Mouse (Mus musculus) left cerebral cortex, postnatal 10 days (tissue): ENCODE measurements at regions not wholly inside any gene's neighbourhood (a gene's known extent, or its start where the extent isn't known, plus 50 kb on each side); places are given as distances from the start of the nearest gene placed in this dataset.
"Not testable (repeated sequence)": the region's sequence is repeated elsewhere in the genome, so short reads cannot be mapped to it uniquely, and the experiment has no call there.

Experiments used
- DNase-seq, 2 experiments: peaks; one replicate each; pipeline ENCODE4 v3.0.0; 2021 to 2022; ENCODE audit warnings: low spot score in 2 of 2, mixed read lengths in 1 of 2; ENCODE audit errors: extremely low spot score in 1 of 2
- intact Hi-C: fragments of 180-260 bp; cut with DNase I; formaldehyde crosslinking; loops from one replicate; pipeline ENCODE4 v1.15.1; 2025

DNA sequence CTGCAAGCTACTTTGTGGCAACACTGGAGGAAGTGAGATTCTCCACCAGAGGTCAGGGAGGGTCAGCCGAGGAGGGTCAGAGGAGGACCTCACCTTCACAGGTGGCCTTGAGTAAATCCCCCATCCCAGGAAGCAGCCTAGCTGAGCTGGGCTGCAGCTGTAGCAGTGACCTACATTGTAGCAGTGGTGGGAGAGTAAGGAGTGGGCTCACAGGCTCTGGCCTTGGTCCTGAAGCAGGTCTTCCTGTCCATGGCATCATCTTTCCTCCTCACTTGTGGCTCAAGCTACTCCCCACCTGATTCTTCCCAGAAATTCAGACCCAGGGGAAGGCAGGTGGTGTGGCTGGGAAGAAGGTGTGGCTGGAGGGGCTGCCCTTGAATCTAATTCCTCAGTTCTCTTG is 84.3 kb downstream of the 1810013L24Rik start:
- DNase-seq, intact Hi-C loops: not testable (repeated sequence)

DNA sequence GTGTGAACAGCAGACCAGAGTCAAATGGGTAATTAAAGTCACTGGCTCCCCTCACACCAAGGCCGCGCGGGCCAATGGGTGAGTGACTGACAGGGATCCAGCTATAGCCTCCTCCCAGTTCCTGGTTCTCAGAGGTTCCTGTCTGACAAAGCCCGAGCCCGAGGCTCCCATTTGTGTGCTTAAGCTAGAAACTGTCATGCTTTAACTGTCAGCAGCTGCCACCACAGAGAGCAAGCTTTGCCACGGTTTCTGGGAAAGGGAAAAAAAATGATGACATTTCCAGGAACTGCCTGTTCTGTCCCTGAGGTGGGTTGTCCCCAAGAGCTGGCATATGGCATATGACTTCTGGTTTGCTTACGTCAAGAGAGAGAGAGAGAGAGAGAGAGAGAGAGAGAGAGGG is 86.2 kb downstream of the 1810013L24Rik start:
- DNase-seq, result no peak
- intact Hi-C loops, result no loop called here

DNA sequence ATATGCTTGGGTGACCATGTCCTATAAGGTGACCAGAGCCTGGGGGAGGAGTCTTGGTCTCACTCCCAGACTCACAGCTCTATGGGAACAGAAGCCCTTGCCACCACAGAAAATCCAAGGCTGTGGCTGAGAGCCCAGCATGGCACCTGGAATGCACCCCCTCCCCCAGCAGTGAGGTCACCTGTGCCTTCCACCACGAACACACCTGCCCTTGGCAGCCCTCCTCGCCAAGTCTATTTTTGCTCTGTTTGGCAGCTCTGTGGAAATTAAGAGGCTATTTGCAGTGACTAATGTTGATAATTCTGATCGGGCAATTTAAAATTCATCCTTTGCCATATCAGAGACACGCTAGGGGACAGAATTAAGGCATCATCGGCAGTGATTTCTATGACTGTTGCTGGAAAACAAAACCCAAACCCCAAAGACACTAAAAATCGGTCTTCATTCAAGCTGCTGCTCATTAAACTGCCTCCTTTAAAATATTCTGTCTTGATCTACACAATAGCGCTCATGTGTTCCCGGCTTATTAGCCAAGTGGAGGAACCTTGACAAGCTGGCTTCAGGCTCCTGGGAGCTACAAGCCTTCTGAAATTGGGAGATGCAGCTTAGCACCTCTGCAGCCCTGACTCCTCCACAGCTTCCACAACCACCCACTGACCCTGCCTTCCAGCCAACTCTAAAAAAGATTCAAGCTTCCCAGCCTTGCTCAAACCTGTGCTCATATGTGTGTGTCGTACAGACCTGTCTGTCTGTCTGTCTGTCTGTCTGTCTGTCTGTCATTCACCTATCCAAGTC is 89.0 kb downstream of the 1810013L24Rik start:
- intact Hi-C loops, result no loop called here
- DNase-seq, result no peak

DNA sequence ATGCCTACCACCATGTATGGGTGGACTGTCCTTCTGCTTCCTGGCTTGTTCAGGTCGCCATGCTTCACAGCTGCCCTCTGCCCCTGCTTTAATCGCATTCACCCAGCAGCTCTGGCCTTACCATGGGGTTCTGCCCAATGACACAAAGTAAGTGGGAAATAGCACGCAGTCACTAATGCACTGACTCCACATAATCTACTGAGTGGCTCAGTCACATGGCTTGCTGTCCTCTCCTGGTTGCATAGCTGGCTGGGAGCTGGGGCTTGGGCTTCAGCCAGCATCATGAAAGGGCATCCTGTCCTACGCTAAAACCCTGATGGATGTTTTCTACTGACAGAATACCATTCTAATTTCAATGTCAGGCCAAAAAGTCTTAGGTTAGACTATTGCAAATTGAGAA is 94.8 kb downstream of the 1810013L24Rik start:
- DNase-seq, result no peak
- intact Hi-C loops, result no loop called here

DNA sequence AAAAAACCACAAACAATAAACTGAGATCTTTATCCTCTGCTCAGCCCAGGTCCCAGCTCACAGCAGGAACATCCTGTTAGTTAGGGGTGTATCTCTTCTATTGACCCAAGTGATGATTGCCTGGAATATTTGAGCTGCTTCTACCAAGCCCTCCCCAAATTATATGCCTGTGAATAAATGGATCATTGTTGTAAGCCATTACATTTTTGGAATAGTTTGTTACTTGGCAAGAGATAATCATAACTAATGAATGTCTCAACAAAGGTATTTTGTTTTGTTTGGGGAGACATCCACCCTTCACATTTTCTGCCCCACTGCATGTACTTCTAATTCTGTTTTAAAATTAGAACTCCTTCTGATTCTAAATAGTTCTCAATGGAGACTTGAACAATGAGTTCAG is 102.1 kb downstream of the 1810013L24Rik start:
- intact Hi-C loops, result no loop called here
- DNase-seq, result no peak

DNA sequence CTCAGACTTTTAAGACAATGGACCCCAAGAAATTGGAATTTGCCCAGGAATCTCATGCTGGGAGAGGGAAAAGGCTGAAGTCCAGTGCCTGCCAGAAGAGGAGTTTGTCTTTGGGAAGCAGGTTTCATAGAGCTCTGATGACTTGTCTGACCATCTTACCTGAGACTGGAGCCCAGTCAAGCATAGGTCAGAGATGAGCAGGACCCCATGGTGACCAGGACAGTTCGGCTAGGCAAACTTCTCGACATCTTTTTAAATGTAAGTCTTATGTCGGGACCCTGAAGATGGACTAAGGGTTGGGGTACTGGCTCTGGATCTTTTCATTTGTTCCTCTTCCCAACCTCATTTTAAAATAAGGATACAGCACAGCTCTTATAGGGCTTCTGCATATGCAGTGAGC is 103.2 kb downstream of the 1810013L24Rik start:
- intact Hi-C loops, result no loop called here
- no peak for DNase-seq

DNA sequence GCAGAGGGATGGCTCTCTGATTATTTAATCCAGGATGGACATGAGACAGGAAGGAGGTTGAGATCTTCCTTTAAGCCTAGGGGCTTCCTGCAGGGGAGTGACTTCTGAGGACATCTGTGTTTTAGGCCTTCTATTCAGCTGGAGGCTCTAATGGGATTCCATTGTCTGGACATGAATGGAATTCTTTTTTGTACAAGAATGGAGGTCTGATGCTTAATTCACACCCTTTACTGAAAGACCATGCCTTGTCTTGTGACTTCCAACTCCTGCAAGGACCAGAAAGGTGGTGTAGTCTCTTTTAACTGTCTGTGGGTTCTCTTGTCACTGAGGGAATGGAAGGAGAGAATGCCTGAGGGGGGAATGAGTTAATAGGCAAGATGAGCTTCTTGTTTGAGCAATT is 106.5 kb downstream of the 1810013L24Rik start:
- no peak for DNase-seq
- intact Hi-C loops, result no loop called here

DNA sequence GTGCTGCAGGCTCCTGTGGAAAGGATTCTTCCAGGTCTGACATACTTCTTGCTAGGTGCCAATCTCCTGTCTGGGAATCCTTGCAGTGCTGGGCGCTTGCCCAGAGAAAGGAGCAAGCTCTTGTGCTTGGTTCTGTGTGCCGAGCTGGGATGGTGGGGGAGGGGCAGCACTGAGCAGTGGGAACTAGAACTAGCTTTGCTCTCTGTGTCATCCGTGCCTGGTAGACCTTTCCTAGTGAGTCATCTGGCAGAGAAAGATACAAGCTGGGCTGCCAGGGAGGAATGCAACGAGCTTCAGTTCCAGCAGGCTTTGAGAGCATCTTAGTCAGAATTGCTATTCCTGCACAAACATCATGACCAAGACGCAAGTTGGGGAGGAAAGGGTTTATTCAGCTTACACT is 108.6 kb downstream of the 1810013L24Rik start:
- intact Hi-C loops, result no loop called here

DNA sequence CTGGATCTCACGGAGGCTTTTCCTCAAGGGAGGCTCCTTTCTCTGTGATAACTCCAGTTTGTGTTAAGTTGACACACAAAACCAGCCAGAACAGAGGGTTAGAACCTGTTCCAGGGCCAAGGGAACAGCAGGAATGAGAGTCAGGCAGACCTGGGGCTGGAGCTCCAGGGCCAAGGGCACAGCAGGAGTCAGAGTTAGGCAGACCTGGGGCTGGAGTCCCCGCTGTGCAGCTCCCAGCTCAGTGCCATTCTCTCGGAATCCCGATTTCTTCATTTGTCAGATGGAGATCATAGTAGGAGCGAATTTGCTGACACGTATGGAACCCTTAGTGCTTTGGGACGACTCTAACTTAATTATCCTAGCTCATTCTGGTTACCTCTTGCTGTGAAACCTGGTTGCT is 109.2 kb downstream of the 1810013L24Rik start:
- intact Hi-C loops, result no loop called here
- no peak for DNase-seq

More for the DNA sequence above, 108.6 kb downstream of the 1810013L24Rik start:
- peak; percentile 37 to 72 for DNase-seq

DNA sequence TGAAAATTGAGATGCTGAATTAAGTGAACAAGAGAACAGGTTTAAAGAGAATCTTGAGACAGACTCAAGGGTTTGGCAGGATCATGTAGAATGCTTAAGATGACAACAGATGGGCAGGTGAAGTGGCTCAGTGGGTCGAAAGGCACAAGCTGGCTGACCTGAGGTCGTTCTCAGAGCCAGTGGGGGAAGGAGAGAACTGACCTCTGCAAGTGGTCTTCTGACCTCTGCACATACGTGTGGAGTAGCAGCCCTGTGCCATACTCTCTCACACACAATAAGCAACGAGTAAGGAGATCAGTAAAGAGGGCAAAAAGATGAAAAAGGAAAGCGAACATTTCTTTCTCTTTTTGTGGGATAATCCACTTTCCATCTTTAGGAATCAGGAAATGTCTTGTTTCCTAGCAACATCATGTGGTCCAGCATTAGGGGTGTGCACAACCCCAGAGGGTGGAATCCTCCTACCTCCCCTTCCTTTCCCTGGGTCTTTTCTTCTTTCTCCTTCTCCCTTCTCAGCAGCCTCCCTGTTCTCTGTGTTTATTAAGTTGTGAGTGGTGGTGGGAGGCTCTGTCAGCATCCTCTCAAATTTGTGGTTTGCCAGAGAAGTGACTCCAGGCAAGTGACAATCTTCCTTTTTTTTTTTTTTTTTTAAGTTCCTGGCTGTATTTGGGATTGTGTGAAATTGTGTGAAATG is 114.7 kb downstream of the 1810013L24Rik start:
- DNase-seq, result no peak

DNA sequence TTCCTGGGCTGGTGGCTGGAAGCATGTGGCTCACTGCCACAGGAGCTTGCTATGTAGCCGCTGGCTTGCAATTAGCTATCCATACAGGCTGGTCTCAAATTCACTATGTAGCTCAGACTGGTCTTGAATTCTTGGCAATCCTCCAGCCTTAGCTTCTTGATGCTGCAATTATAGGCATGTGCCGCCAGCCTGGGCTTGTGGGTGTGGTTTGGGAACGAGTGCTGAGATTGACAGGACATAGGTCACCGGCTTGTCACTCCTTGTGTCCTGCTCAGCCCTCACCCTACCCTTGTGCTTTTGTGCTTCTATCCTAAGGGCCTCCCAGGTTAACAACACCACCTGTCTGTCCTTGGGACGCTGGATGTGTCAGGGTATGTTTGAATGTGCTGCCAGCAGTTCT is 117.9 kb downstream of the 1810013L24Rik start:
- no peak for DNase-seq
- intact Hi-C loops, result no loop called here

More for the DNA sequence above, 114.7 kb downstream of the 1810013L24Rik start:
- intact Hi-C loops, result no loop called here

DNA sequence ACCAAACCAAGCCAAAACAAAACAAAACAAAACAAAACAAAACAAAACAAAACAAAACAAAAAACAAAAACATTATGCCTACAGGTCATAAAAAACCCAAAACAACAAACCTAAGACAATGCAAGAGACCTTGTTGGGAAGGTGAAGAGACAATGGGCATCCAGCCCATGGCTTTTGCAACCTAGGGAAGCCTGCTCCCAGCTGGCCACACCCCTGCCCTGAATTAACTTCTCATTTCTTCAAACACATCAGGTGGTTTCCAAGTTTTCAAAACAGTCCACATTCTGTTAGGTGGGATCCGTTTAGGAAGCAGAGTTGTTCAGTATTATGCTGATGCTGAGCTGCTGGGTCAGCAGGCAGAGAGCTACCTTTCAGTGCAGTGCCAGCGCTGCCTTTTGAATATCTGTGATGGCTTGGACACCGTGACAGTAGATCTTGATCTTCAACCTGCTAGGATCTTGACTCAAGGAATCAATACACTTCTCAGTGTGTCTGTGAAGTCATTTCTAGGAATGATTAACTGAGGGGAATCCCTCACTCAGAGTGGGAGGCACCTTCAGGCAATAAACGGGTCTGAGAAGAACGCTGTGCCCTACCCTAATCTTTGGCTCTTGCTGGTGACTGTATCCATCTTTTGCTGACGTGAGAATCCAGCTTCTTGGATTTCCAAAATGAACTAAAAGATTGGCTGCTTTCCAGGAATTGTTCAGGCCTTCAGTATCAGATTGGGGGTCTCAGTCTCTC is 121.4 kb downstream of the 1810013L24Rik start:
- DNase-seq, result no peak
- intact Hi-C loops, result no loop called here

DNA sequence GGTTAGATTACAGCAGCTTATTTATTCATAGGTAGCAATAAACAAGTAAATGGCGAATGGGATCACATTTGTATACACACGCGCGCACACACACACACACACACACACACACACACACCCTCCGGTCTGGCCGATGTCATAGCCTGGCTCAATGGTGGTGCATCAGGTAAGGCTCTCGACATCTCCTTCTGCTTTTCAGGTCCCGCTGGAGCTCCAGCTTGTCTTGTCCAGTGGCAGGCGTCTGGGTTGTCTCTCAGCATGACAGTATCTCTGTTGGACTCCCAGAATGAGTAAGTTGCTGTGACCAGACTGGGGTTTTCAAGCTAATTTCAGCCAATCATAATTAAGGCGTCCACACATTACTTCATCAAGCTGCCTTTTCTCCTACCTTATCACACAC is 131.8 kb downstream of the 1810013L24Rik start:
- intact Hi-C loops, result no loop called here
- DNase-seq, result no peak

DNA sequence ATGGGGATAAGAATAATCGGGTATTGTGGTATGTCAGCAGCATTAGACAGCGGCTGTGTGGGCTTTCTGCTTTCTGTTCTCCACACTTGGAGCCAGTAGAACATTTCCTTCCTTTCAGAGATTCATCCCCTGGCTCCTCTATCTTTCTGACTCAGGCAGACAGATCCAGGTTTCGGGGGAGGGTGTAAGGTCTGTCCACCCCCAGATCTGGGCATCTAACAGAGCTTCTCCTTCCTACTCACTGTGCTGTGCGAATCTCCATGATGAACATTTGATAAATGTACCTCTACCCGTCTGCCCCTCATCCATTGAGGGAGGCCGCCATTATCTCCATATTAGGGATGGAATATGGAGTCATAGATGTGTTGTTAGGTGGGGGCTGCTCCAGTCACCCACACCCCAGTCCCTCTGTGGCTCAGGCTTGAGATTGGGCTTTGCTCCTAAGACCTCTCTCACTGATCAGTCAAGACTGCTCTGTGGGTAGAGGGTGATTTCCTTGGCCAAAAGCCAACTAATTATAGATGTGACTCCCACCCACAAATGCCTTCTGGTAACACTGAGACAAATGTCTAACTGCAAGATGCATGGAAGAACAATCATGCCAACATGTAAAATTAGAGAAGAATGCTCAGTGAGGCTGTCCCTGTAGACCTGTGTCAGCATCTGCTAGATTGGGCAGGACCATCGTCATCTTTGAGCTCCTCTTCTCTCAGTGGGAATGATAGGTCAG is 163.8 kb downstream of the 1810013L24Rik start:
- no peak for DNase-seq
- intact Hi-C loops, result no loop called here

DNA sequence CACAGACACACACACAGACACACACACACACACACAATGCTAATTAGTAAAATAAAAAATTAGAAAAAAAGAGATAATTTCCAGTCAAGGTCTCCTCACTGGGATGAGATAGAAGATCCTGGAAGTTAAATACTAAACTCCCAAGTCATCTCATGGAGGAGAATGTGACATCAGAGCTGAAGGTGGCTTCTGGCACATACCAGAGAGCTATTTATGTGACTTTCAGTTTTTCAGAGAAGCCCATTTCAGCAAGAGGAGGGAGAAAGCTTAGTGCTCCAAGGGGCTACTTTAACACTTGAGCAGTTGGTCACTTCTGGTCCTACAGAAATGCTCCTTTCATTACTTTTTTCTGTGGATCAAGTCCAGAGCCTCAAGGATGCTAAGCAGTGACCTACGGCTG is 164.6 kb downstream of the 1810013L24Rik start:
- intact Hi-C loops, result no loop called here
- no peak for DNase-seq

DNA sequence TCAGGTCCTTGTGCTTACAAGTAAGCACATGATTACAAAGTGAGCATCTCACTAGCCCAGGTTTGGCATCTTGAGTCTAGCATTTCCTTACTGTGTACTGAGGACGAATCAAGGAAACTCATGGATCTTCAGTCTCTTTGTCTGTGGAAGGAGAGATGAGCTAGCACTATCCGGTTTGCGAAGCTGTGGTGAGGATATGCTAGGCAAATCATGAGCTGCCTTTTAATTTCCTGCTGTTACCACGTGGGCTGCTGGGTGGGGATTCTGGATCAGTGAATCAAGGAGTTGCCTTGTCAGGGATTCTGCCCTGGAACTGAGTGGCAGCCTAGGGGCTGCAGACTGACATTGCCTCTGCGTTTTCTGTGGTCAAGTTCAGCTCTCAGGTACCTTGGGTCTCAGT is 167.3 kb downstream of the 1810013L24Rik start:
- no peak for DNase-seq
- intact Hi-C loops, result no loop called here

DNA sequence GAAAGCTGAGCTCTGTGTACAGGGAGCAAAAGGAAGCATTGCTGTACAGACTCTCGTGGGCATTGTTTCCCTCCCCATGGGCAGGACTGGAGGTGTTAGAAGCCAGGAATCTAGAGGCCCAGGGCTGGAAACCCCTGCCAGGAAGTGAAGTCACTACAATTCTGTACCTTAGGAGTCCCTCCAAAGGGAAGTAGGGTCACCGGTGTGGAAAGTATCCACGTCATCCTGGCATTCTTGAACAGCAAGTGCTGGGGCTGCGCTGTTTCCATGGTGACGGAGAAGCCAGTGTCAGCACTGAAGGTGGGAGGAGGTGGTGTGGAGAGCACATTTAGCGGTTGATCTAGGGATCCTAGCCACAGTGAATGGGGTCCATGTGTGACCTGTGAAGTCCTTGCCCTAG is 174.1 kb downstream of the 1810013L24Rik start:
- intact Hi-C loops, result no loop called here
- peak; percentile 56 to 70 for DNase-seq

DNA sequence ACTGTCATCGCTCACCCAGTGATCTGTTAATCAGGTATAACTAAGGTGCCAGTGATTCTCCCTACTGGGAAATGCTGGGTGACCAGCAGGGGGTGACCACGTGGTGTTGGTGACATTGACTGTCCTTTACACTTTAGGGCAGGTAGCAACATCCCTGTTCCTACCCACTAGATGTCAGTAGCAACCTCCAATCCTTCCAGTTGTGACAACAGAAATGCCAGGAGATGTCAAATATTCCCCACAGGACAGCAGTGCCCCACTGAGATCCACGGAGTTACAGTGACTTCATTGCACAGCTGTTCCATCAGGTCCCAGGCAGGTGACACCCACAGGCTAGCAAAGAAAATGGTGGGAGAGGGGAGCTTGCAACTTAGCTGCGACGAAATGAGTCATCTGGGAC is 176.0 kb downstream of the 1810013L24Rik start:
- DNase-seq, result no peak
- intact Hi-C loops, result no loop called here
